Mouse (Mus musculus) kidney, postnatal 0 days (tissue): Measurements from ENCODE around the gene Csnk1g2. TPM values are rescaled to one million over a fixed set of nuclear protein-coding genes. Genes with fewer than 3 reads are reported as not detected.

ENCODE experiments used
- ATAC-seq: fragments of 200-750 bp; cut with Nextera tagmentation; replicated peaks from 2 replicates; pipeline ENCODE4 v1.8.0; 2017; ENCODE audit warnings: low read depth, moderate number of reproducible peaks, moderate TSS enrichment, moderate library complexity; ENCODE audit not compliant: low FRiP score
- DNase-seq: peaks from one replicate; pipeline ENCODE4 v3.0.0-alpha.2; 2016; ENCODE audit warnings: low spot score
- H3K27ac ChIP-seq: fragments of 300-500 bp; sonication (generic); 2 replicates; pipeline ENCODE4 v1.5.1; 2014; ENCODE audit warnings: mild to moderate bottlenecking
- H3K27me3 ChIP-seq: fragments of 300-500 bp; sonication (generic); 2 replicates; pipeline ENCODE4 v1.6.1; 2014; ENCODE audit warnings: low read length, mixed read lengths; ENCODE audit not compliant: insufficient read depth
- H3K36me3 ChIP-seq: fragments of 300-500 bp; sonication (generic); 2 replicates; pipeline ENCODE4 v1.6.1; 2014; ENCODE audit warnings: low read length, mixed read lengths; ENCODE audit not compliant: insufficient read depth
- H3K4me1 ChIP-seq: fragments of 300-500 bp; sonication (generic); replicated peaks from 2 replicates; pipeline ENCODE4 v1.6.1; 2014; ENCODE audit warnings: antibody characterized with exemption, low read length, mixed read lengths; ENCODE audit not compliant: insufficient read depth
- H3K4me2 ChIP-seq: fragments of 300-500 bp; sonication (generic); 2 replicates; pipeline ENCODE4 v1.6.1; 2014; ENCODE audit warnings: mild to moderate bottlenecking, low read length, moderate library complexity, mixed read lengths
- H3K4me3 ChIP-seq: fragments of 300-500 bp; sonication (generic); replicated peaks from 2 replicates; pipeline ENCODE4 v1.5.1; 2014; ENCODE audit warnings: low read depth, low read length
- H3K9ac ChIP-seq: fragments of 300-500 bp; sonication (generic); 2 replicates; pipeline ENCODE4 v1.6.1; 2014; ENCODE audit warnings: low read depth, low read length
- H3K9me3 ChIP-seq: fragments of 300-500 bp; sonication (generic); replicated peaks from 2 replicates; pipeline ENCODE4 v1.6.1; 2016; ENCODE audit warnings: low read length, inconsistent platforms, mixed read lengths
- CTCF ChIP-seq: IDR thresholded peaks from 2 replicates; pipeline ENCODE4 v1.5.1; 2016; ENCODE audit warnings: antibody characterized with exemption, low read depth, mild to moderate bottlenecking, moderate library complexity
- WGBS: fragments of 180-500 bp; shearing (Covaris S2); extraction: QIAGEN DNeasy Blood & Tissue Kit; methylation state at CpG from one replicate; pipeline ENCODE4 v1.1.7; 2014; 5-methylcytosine and 5-hydroxymethylcytosine counted together
- polyA plus RNA-seq: library from polyadenylated mRNA; unstranded; fragments of >200 nt; fragmentation: Nextera tagmentation; extraction: Ambion mirVana; gene quantifications from 2 replicates; pipeline ENCODE4 v1.2.1, GENCODE M21; 2015

The Csnk1g2 gene
- polyA plus RNA-seq, 1 experiment from 2014 or later: 137 TPM

DNA sequence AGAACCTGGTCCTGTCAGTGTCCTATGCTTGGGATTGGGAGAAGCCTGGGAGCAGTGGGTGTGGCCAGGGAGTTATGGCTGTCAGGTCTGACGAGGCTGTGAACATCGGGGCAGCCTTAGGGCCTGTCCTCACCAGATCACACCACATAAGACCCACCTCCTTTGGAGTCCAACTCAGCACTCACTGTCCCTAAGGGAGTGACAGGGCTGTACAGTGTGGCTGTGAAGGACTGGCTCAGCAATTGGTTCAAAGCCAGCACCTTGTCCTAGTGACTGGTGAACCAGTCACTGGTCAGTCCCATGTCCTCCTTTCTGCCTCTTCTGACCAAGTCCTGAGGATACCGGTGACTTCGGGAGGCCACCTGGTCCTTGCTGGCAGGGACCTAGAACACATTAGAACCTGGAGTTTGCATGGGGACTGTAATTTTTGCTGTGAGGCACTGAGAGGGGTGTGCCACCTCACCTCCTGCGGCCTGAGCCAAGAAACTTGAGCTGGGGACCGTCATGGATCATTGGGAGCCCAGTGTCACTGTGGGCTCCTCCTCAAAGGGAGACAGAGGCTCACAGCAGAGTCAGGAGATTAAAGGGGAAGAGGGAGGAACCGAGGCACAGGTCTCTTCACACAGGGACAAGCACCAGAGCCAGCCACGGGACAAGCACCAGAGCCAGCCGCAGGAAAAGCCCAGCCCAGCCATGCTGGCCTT, 57.1 kb downstream of the Csnk1g2 start:
- peak overlapping the region; percentile 99 for H3K27ac ChIP-seq
- WGBS: 25% methylated on average over 9 of the region's 9 CpGs
- H3K36me3 ChIP-seq: no peaks in the 10 kb centered on the region
- H3K9me3 ChIP-seq: no peaks in the 10 kb centered on the region
- TF ChIP-seq CTCF: no peak
- DNase-seq: peak; percentile 55
- H3K4me1 ChIP-seq: peaks cover 40% of the 10 kb centered on the region
- no peak overlapping the region for H3K4me2 ChIP-seq
- no peak for ATAC-seq
- no peaks in the 10 kb centered on the region for H3K27me3 ChIP-seq
- H3K9ac ChIP-seq: 0 out of 2 replicates have a peak overlapping the region, but pooled peaks have one; percentile 19
- H3K4me3 ChIP-seq: no peak overlapping the region

DNA sequence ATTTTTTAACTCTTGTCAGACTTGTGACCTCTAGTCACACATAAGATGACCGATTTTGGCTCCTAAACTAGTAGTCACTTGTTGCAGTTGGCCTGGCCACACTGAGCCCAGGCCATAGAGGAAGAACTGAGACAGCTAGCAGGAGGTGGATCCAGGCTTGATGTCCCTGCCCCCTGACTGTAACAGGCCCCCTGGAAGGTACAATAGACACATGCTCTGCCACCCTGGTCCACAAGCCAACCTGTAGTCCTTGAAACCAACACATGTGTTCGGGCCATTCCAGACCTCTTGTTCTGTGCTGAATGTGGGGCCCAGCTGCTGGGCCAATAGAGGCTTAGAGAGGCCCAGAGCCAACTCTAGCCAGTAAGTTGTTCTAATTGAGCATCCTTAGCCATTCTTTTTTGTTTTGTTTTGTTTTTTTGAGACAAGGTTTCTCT, 57.6 kb downstream of the Csnk1g2 start:
- no peak for ATAC-seq
- H3K27ac ChIP-seq: peak overlapping the region; percentile 99
- no peaks in the 10 kb centered on the region for H3K27me3 ChIP-seq
- H3K4me2 ChIP-seq: no peak overlapping the region
- H3K9me3 ChIP-seq: no peaks in the 10 kb centered on the region
- WGBS: 54% methylated on average over 2 of the region's 2 CpGs
- TF ChIP-seq CTCF: no peak
- peaks cover 2% of the 10 kb centered on the region; the same call in 1 of the 2 replicates for H3K36me3 ChIP-seq
- DNase-seq: no peak
- 0 out of 2 replicates have a peak overlapping the region, but pooled peaks have one; percentile 19 for H3K9ac ChIP-seq
- no peak overlapping the region for H3K4me3 ChIP-seq
- H3K4me1 ChIP-seq: peaks cover 36% of the 10 kb centered on the region

DNA sequence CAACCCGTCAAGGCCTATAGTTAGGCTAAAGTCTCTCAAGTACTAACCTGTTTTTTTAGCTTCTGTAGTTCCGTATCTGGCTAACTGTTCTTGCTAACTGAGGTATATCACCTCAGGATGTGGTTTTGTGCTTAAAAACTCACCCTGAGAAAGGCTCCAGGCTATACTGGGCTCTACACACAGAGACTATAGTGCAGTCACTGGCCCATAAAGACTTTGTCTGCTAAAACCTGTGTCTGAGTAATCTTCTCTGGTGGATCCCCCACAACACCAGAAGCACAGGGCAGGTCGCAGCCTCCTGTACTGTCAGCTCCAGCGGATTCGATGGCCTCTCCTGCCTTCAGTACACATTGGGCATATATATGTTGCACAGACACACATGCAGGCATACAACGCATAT, 59.4 kb downstream of the Csnk1g2 start:
- Histone ChIP-seq H3K4me3 (no peak overlapping the region), H3K4me1 (peaks cover 33% of the 10 kb centered on the region), H3K9ac (no peak overlapping the region), H3K27me3 (no peaks in the 10 kb centered on the region), H3K27ac (no peak overlapping the region), H3K4me2 (no peak overlapping the region), H3K36me3 (peaks cover 6% of the 10 kb centered on the region; the same call in 1 of the 2 replicates), H3K9me3 (no peaks in the 10 kb centered on the region)
- ATAC-seq: no peak
- TF ChIP-seq CTCF: no peak
- 93% methylated on average over 6 of the region's 6 CpGs for WGBS
- no peak for DNase-seq

DNA sequence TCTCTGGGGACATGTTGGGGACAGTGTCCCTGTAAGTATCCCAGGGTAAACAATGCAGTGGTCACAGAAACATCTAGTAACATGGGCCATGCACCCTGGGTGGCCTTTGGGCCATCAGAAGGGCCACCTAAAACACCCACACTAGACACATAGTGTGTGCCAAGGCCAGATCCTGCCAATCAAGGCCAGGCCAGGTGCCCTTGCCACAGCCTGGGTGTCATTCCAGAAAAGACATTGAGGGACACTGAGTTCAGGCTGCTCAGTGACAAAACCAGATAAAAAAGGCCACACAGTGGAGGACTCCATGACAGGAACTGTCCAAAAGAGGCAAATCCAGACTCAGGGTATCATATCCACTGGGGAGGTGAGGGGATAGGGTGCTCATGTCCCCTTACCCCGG, 61.0 kb downstream of the Csnk1g2 start:
- no peak overlapping the region for H3K9ac ChIP-seq
- TF ChIP-seq CTCF: no peak
- no peak overlapping the region for H3K27ac ChIP-seq
- H3K4me2 ChIP-seq: no peak overlapping the region
- no peaks in the 10 kb centered on the region for H3K27me3 ChIP-seq
- no peak overlapping the region for H3K4me3 ChIP-seq
- ATAC-seq (no peak), DNase-seq (no peak)
- 92% methylated on average over 1 of the region's 1 CpGs for WGBS
- peaks cover 6% of the 10 kb centered on the region; the same call in 1 of the 2 replicates for H3K36me3 ChIP-seq
- H3K9me3 ChIP-seq: no peaks in the 10 kb centered on the region
- H3K4me1 ChIP-seq: peaks cover 17% of the 10 kb centered on the region

DNA sequence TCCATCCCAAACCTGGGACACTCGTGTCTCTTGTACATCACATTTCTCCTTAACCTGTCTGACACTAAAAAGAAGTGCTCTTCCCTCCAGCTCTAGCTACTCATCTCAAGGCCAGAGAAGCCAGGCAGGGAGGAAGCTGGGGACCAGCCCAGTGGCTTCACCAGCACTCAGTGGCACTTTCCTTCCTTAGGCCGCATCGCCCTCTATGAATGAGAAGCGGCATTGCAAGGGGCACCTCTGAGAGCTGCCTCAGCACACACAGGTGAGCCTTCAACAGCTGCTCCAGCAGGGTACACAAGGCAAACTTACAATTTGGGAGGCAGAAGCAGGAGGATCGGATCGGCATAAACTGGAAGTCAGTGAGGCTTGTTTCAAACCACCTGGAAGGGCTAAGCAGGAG, 61.6 kb downstream of the Csnk1g2 start:
- Histone ChIP-seq H3K27me3 (no peaks in the 10 kb centered on the region), H3K4me3 (no peak overlapping the region), H3K36me3 (peaks cover 6% of the 10 kb centered on the region; the same call in 1 of the 2 replicates), H3K9me3 (no peaks in the 10 kb centered on the region), H3K4me2 (no peak overlapping the region), H3K9ac (no peak overlapping the region), H3K27ac (no peak overlapping the region), H3K4me1 (peaks cover 12% of the 10 kb centered on the region)
- TF ChIP-seq CTCF: peak; percentile 90
- 50% methylated on average over 6 of the region's 6 CpGs for WGBS
- ATAC-seq: no peak
- DNase-seq: peak; percentile 84

DNA sequence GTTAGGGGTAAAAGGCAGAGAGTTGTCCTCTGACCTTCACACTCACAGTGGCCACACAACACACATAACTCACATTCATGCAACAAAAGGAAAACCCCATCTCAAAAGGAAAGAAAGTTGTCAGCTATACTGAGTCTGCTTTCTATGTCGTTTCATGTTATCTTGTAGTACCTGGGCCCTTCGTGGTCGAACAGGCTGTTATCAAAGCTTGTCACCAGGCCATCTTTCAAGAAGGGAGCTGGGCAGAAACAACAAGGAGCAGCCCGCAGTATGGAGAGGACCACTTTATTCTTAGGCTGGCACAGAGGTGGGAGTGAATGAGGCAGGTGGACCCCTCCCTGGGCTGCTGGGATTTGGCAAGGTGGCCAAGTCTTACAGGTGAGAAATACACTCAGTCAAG, 62.3 kb downstream of the Csnk1g2 start:
- Histone ChIP-seq H3K4me1 (peaks cover 4% of the 10 kb centered on the region), H3K4me3 (no peak overlapping the region), H3K27me3 (no peaks in the 10 kb centered on the region), H3K9ac (no peak overlapping the region), H3K36me3 (peaks cover 13% of the 10 kb centered on the region), H3K9me3 (no peaks in the 10 kb centered on the region), H3K27ac (no peak overlapping the region), H3K4me2 (no peak overlapping the region)
- TF ChIP-seq CTCF: no peak
- no peak for ATAC-seq
- WGBS: 89% methylated on average over 4 of the region's 4 CpGs
- no peak for DNase-seq
